Mouse (Mus musculus) erythroblast, embryonic 14.5 days (primary cell): Measurements from ENCODE around the gene Rfx3.

ENCODE experiments used
- GATA1 ChIP-seq: IDR thresholded peaks from 2 replicates; pipeline ENCODE4 v1.6.1; 2012; ENCODE audit warnings: low read length, inconsistent platforms, mixed read lengths
- TAL1 ChIP-seq: IDR thresholded peaks from 3 replicates; pipeline ENCODE4 v1.6.1; 2012; ENCODE audit warnings: low read length, inconsistent platforms, mixed read lengths

DNA sequence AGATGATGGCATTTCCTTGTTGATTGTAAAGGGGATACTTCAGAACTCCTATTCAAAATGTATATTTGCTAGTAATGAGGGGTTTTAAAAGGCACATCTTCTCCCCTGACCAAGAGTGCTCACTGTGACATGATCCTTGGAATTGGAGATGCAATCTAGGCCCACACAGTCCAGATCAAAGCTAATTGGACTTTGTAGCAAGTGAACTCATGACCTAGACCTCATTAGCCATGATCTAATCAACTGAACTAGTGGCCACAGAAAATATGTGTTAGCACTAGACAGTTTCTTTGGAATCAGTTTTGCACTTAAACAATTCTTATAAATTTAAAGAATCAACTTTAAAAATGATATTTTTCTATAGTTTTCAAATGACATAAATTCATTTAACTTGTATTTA is 151.3 kb downstream of the Rfx3 start:
- TF ChIP-seq TAL1, result no peak
- no peak for TF ChIP-seq GATA1
